Mouse (Mus musculus) liver, embryonic 14.5 days (tissue): ENCODE data around the gene Dapk3. TPM values are rescaled to one million over a fixed set of nuclear protein-coding genes. Genes with fewer than 3 reads are reported as not detected.
A peak's percentile ranks its signal among the peaks of the same experiment; 100 is the strongest.

Source experiments
- ATAC-seq: fragments of 200-750 bp; cut with Nextera tagmentation; 2 replicates; pipeline ENCODE4 v1.8.0; 2017; ENCODE audit warnings: moderate number of reproducible peaks, mild to moderate bottlenecking, moderate library complexity; ENCODE audit not compliant: insufficient read depth
- DNase-seq, 3 experiments: peaks; one replicate each; pipeline ENCODE4 v3.0.0-alpha.2; 2012 to 2013; ENCODE audit warnings: low read depth in 3 of 3, low spot score in 3 of 3
- H3K27ac ChIP-seq: fragments of 300-500 bp; sonication (generic); 2 replicates; pipeline ENCODE4 v1.5.1; 2014; ENCODE audit warnings: moderate library complexity, mild to moderate bottlenecking, control low read depth, inconsistent platforms
- H3K27me3 ChIP-seq: fragments of 300-500 bp; sonication (generic); 2 replicates; pipeline ENCODE4 v1.6.1; 2014; ENCODE audit warnings: mild to moderate bottlenecking, low read length, moderate library complexity; ENCODE audit not compliant: control insufficient read depth, insufficient read depth
- H3K36me3 ChIP-seq: fragments of 300-500 bp; sonication (generic); replicated peaks from 2 replicates; pipeline ENCODE4 v1.6.1; 2014; ENCODE audit warnings: low read depth; ENCODE audit not compliant: control insufficient read depth, insufficient read depth
- H3K4me1 ChIP-seq, 2 experiments: fragments of 200-500 bp in 1 of 2; fragments of 300-500 bp in 1 of 2; sonication (generic) in 1 of 2; replicated peaks; 2 replicates each; pipeline ENCODE4 v1.6.1; 2012 to 2014; ENCODE audit warnings: antibody characterized with exemption in 1 of 2, inconsistent platforms in 1 of 2, low read length in 1 of 2; ENCODE audit not compliant: control insufficient read depth in 2 of 2, insufficient read depth in 2 of 2
- H3K4me2 ChIP-seq: fragments of 300-500 bp; sonication (generic); 2 replicates; pipeline ENCODE4 v1.6.1; 2014; ENCODE audit warnings: low read depth, mild to moderate bottlenecking, control low read depth, moderate library complexity
- H3K4me3 ChIP-seq, 2 experiments: fragments of 200-500 bp in 1 of 2; fragments of 300-500 bp in 1 of 2; sonication (generic) in 1 of 2; 2 replicates each; pipeline ENCODE4 v1.5.1; 2012 to 2014; ENCODE audit warnings: low read depth in 2 of 2, low read length in 2 of 2, mild to moderate bottlenecking in 2 of 2, control low read depth in 1 of 2, inconsistent platforms in 1 of 2, moderate library complexity in 1 of 2; ENCODE audit not compliant: insufficient read depth in 1 of 2
- H3K9ac ChIP-seq: fragments of 300-500 bp; sonication (generic); replicated peaks from 2 replicates; pipeline ENCODE4 v1.6.1; 2014; ENCODE audit warnings: mild to moderate bottlenecking, control low read depth, moderate library complexity
- H3K9me3 ChIP-seq: fragments of 300-500 bp; sonication (generic); 2 replicates; pipeline ENCODE4 v1.6.1; 2016; ENCODE audit warnings: low read length, mixed read lengths; ENCODE audit not compliant: control insufficient read depth
- CTCF ChIP-seq: IDR thresholded peaks from 2 replicates; pipeline ENCODE4 v1.5.1; 2016; ENCODE audit warnings: antibody characterized with exemption, low read depth, control low read depth
- EP300 ChIP-seq: IDR thresholded peaks from 2 replicates; pipeline ENCODE4 v1.6.1; 2016; ENCODE audit warnings: antibody characterized with exemption, low read depth
- WGBS: fragments of 180-500 bp; shearing (Covaris S2); extraction: QIAGEN DNeasy Blood & Tissue Kit; methylation state at CpG from one replicate; pipeline ENCODE4 v1.1.7; 2014; ENCODE audit not compliant: insufficient replicate concordance; 5-methylcytosine and 5-hydroxymethylcytosine counted together
- polyA plus RNA-seq, 2 experiments: library from polyadenylated mRNA; depleted of rRNA in 1 of 2; stranded (reverse) in 1 of 2; unstranded in 1 of 2; fragments of >200 nt; fragmentation: Nextera tagmentation in 1 of 2; extraction: Ambion mirVana in 1 of 2; gene quantifications; 2 replicates each; pipeline versions ENCODE4 v1.2.1 to v1.2.3; 2012 to 2014

The Dapk3 gene
- polyA plus RNA-seq, 2 experiments, result 13.0 to 17.6 TPM

DNA sequence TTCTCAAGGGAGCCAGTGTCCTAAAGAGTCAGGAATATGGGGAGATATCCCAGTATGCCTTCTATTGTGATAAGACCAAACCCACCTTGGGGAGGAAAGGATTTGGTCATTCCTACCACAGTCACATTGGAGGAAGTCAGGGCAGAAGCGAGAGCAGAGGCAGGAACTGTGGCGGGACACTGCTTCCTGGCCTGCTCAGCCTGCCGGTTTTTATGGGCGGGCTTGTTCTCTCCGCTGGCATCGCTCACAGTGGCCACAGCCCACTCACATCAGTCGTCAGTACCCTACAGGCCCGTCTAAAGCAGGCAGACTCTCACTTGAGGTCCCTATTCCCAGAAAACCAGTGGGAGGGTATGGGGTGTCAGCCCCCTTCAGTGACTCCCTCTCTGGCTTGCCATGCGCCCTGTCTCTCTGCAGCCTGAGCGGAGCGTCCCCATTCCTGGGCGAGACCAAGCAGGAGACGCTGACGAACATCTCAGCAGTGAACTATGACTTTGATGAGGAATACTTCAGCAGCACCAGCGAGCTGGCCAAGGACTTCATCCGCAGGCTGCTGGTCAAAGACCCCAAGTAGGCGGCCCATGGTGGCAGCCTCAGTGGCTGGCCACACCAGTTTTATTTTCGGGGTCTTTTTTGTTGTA, 8.7 kb downstream of the Dapk3 start:
- H3K9me3 ChIP-seq, result no peaks in the 10 kb centered on the region
- no peak overlapping the region for H3K4me3 ChIP-seq
- ATAC-seq (no peak), DNase-seq (no peak)
- no peak overlapping the region for H3K9ac ChIP-seq
- TF ChIP-seq CTCF (no peak), EP300 (no peak)
- H3K27me3 ChIP-seq, result peaks cover 31% of the 10 kb centered on the region
- H3K4me1 ChIP-seq, result peaks cover 0 to 15% of the 10 kb centered on the region in 2 experiments; a peak in 3 of 4 replicates
- H3K27ac ChIP-seq, result no peak overlapping the region
- H3K36me3 ChIP-seq, result peaks cover 5% of the 10 kb centered on the region
- H3K4me2 ChIP-seq, result peak overlapping the region; percentile 72
- 66% methylated on average over 18 of the region's 18 CpGs for WGBS

DNA sequence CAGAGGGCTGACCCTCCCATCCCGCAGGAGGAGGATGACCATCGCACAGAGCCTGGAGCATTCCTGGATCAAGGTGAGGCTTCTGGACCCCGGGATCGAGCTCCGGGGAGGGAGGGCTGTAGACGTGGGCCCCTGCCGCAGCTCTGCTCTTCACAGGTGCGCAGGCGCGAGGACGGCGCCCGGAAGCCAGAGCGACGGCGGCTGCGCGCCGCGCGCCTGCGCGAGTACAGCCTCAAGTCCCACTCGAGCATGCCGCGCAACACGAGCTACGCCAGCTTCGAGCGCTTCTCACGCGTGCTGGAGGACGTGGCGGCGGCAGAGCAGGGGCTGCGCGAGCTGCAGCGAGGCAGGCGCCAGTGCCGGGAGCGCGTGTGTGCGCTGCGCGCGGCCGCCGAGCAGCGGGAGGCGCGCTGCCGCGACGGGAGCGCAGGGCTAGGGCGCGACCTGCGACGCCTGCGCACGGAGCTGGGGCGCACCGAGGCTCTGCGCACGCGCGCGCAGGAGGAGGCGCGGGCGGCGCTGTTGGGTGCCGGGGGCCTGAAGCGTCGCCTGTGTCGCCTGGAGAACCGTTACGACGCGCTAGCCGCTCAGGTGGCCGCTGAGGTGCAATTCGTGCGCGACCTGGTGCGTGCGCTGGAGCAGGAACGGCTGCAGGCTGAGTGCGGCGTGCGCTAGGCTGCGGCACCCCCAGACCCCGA, 9.6 kb downstream of the Dapk3 start:
- 1% methylated on average over 90 of the region's 93 CpGs for WGBS
- TF ChIP-seq EP300, result no peak
- no peak for TF ChIP-seq CTCF

DNA sequence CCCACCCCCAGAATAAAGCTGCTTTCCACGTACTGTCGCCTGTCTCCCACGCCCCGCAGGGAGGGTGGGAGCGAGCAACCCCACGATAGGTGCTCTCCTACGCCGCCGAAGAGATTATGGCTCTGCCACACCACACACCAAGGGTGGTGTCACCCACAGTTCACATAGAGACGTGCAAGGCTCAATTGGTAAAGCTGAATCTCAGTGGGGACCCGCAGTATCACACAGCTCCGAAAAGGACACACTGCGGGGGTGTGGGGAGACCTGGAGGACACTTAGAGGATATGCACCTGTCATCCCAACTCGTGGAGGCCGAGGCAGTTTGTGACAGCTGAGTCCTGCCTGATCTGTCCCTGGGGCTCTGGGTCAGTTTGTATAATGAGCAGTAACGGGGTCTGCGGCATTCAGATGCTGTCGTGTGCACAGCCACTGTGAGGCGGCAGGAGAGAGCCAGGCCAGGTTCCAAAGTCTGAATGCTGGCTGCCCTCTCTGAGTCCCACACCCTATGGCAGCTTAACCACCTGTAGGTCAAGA, 10.2 kb downstream of the Dapk3 start:
- Histone ChIP-seq H3K9ac (peak overlapping the region; percentile 15; the same call in 1 of the 2 replicates), H3K27me3 (peaks cover 35% of the 10 kb centered on the region), H3K4me1 (peaks cover 0 to 15% of the 10 kb centered on the region in 2 experiments; a peak in 3 of 4 replicates), H3K36me3 (peaks cover 5% of the 10 kb centered on the region), H3K9me3 (no peaks in the 10 kb centered on the region), H3K4me3 (peak overlapping the region; percentile 8 to 55), H3K4me2 (peak overlapping the region; percentile 72), H3K27ac (no peak overlapping the region)
- 4% methylated on average over 19 of the region's 19 CpGs for WGBS
- ATAC-seq, result peak; percentile 12
- TF ChIP-seq CTCF, result peak; percentile 7; the same call in 1 of the 2 replicates
- TF ChIP-seq EP300, result no peak
- no peak for DNase-seq

More for the DNA sequence above, 9.6 kb downstream of the Dapk3 start:
- ATAC-seq (peak; percentile 88), DNase-seq (peak in 2 of 3 experiments; percentile 64 to 66)
- H3K27me3 ChIP-seq, result peaks cover 35% of the 10 kb centered on the region
- peak overlapping the region; percentile 59 for H3K9ac ChIP-seq
- H3K9me3 ChIP-seq, result no peaks in the 10 kb centered on the region
- peaks cover 0 to 15% of the 10 kb centered on the region in 2 experiments; a peak in 3 of 4 replicates for H3K4me1 ChIP-seq
- no peak overlapping the region for H3K27ac ChIP-seq
- H3K4me3 ChIP-seq, result peak overlapping the region; percentile 55 to 62
- H3K4me2 ChIP-seq, result peak overlapping the region; percentile 72
- H3K36me3 ChIP-seq, result peaks cover 5% of the 10 kb centered on the region

DNA sequence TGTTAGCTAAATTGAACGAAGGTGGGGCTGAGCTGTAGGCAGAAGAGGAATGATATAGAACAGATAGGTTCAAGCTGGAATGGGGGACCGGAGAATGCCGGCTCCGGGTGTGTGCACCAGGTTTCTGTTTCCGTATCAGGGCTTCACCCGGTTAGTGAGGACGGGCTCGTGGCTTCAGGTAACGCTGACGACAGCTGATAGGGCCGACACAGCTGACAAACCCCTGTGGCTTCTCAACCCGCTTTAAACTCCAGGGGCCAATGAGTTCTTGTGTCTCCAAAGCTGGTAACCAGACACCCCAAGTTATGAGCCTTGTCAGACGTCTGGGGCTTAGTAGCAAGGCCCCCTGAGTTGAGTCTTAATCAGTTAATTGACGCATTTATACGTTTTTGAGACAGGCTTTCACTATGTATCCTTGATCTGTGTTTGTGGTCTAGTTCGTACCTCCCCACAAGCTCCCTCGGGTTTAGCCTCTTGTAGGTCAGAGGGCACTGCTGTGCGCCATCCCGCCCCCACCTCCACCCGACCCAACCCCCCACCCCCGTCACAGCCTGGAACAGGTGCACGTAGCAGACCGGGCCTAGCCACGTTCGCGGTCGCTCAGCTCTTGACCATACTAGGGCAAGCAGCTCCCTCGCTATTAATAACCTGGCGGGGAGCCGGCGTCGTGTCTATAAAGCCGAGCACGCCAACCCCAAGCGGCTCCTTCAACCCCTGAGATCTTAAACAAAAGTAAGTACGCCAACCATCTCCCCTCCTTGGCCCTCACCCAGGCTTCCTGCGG, 11.4 kb downstream of the Dapk3 start:
- Histone ChIP-seq H3K27me3 (peaks cover 35% of the 10 kb centered on the region), H3K4me1 (peaks cover 0 to 15% of the 10 kb centered on the region in 2 experiments; a peak in 3 of 4 replicates), H3K4me3 (no peak overlapping the region; a peak in 1 of 4 replicates), H3K27ac (no peak overlapping the region), H3K4me2 (peak overlapping the region; percentile 44), H3K9ac (no peak overlapping the region), H3K36me3 (peaks cover 5% of the 10 kb centered on the region), H3K9me3 (no peaks in the 10 kb centered on the region)
- TF ChIP-seq EP300, result no peak
- no peak for TF ChIP-seq CTCF
- no peak for ATAC-seq
- no peak for DNase-seq
- 9% methylated on average over 37 of the region's 37 CpGs for WGBS
